Mouse (Mus musculus) embryonic fibroblast, embryonic 13.5 days (primary cell): Measurements from ENCODE around the gene Dlgap4.

Experiments used
- CTCF ChIP-seq: IDR thresholded peaks from 2 replicates; pipeline ENCODE4 v1.5.1; 2011; ENCODE audit warnings: mild to moderate bottlenecking, control low read depth, low read length, moderate library complexity, borderline replicate concordance; ENCODE audit not compliant: insufficient read depth
- POLR2A ChIP-seq: IDR thresholded peaks from 2 replicates; pipeline ENCODE4 v1.6.1; 2011; ENCODE audit warnings: low read depth, mild to moderate bottlenecking, control low read depth, low read length, moderate library complexity

GRCm38 (mm10) chr2:156723899-156724523, 110.5 kb downstream of the Dlgap4 start:
- TF ChIP-seq CTCF (no peak), POLR2A (no peak)
